Mouse (Mus musculus): ENCODE measurements at regions not wholly inside any gene's neighbourhood (a gene's known extent, or its start where the extent isn't known, plus 50 kb on each side); places are given as distances from the start of the nearest gene placed in this dataset.

- Histone ChIP-seq H3K27me3 (no peaks in the 10 kb centered on the region), H3K4me3 (no peak overlapping the region), H3K9ac (no peak overlapping the region), H3K36me3 (no peaks in the 10 kb centered on the region), H3K4me1 (replicated peaks) (no peaks in the 10 kb centered on the region), H3K9me3 (no peaks in the 10 kb centered on the region), H3K27ac (replicated peaks) (no peak overlapping the region), H3K4me2 (no peak overlapping the region)
- ATAC-seq (ENCODE audit: low read depth) = no peak
- WGBS = 95% methylated on average over 2 of the region's 2 CpGs
These were observed 129.4 kb upstream of the Tas2r134 start for GRCm38 (mm10) chr2:51497896-51498295.

GRCm38 (mm10) chr2:51473753-51474152 lies 153.6 kb upstream of the Tas2r134 start:
- Histone ChIP-seq H3K9me3 (no peaks in the 10 kb centered on the region), H3K9ac (no peak overlapping the region), H3K27me3 (no peaks in the 10 kb centered on the region), H3K36me3 (no peaks in the 10 kb centered on the region), H3K4me2 (no peak overlapping the region), H3K27ac (replicated peaks) (no peak overlapping the region), H3K4me3 (no peak overlapping the region), H3K4me1 (replicated peaks) (no peaks in the 10 kb centered on the region)
- no peak for ATAC-seq (ENCODE audit: low read depth)
- WGBS = 63% methylated on average over 2 of the region's 2 CpGs

- Histone ChIP-seq H3K4me2 (no peak overlapping the region), H3K4me3 (no peak overlapping the region), H3K9ac (no peak overlapping the region), H3K4me1 (replicated peaks) (peaks cover 10% of the 10 kb centered on the region; the same call in 1 of the 2 replicates), H3K36me3 (no peaks in the 10 kb centered on the region), H3K27ac (replicated peaks) (peak overlapping the region; percentile 53), H3K9me3 (no peaks in the 10 kb centered on the region), H3K27me3 (no peaks in the 10 kb centered on the region)
- WGBS = 70% methylated on average over 7 of the region's 7 CpGs
- ATAC-seq (ENCODE audit: low read depth) = 0 out of 2 replicates have a peak, but pooled peaks have one; percentile 47
These were observed 160.2 kb upstream of the Tas2r134 start for GRCm38 (mm10) chr2:51467027-51467694.

GRCm38 (mm10) chr2:51466003-51466402 lies 161.3 kb upstream of the Tas2r134 start:
- no peaks in the 10 kb centered on the region for H3K9me3 ChIP-seq
- no peak for ATAC-seq (ENCODE audit: low read depth)
- no peak overlapping the region for H3K27ac ChIP-seq (replicated peaks)
- no peak overlapping the region for H3K4me3 ChIP-seq
- 91% methylated on average over 7 of the region's 7 CpGs for WGBS
- no peaks in the 10 kb centered on the region for H3K27me3 ChIP-seq
- H3K4me1 ChIP-seq (replicated peaks) = peaks cover 10% of the 10 kb centered on the region; the same call in 1 of the 2 replicates
- H3K4me2 ChIP-seq = no peak overlapping the region
- no peak overlapping the region for H3K9ac ChIP-seq
- H3K36me3 ChIP-seq = no peaks in the 10 kb centered on the region

- Histone ChIP-seq H3K9ac (no peak overlapping the region), H3K4me3 (no peak overlapping the region), H3K27me3 (no peaks in the 10 kb centered on the region), H3K9me3 (no peaks in the 10 kb centered on the region), H3K27ac (replicated peaks) (no peak overlapping the region), H3K4me2 (no peak overlapping the region), H3K4me1 (replicated peaks) (peaks cover 10% of the 10 kb centered on the region; the same call in 1 of the 2 replicates), H3K36me3 (no peaks in the 10 kb centered on the region)
- WGBS = 85% methylated on average over 7 of the region's 7 CpGs
- no peak for ATAC-seq (ENCODE audit: low read depth)
These were observed 161.7 kb upstream of the Tas2r134 start for GRCm38 (mm10) chr2:51465576-51465975.

- H3K36me3 ChIP-seq = no peaks in the 10 kb centered on the region
- H3K4me1 ChIP-seq (replicated peaks) = peaks cover 10% of the 10 kb centered on the region; the same call in 1 of the 2 replicates
- 86% methylated on average over 2 of the region's 2 CpGs for WGBS
- H3K27me3 ChIP-seq = no peaks in the 10 kb centered on the region
- H3K4me3 ChIP-seq = no peak overlapping the region
- H3K9me3 ChIP-seq = no peaks in the 10 kb centered on the region
- no peak overlapping the region for H3K9ac ChIP-seq
- ATAC-seq (ENCODE audit: low read depth) = no peak
- no peak overlapping the region for H3K4me2 ChIP-seq
- H3K27ac ChIP-seq (replicated peaks) = no peak overlapping the region
These were observed 163.0 kb upstream of the Tas2r134 start for GRCm38 (mm10) chr2:51464356-51464755.

GRCm38 (mm10) chr2:51460896-51461295 lies 166.4 kb upstream of the Tas2r134 start:
- H3K4me3 ChIP-seq = no peak overlapping the region
- H3K27ac ChIP-seq (replicated peaks) = no peak overlapping the region
- H3K36me3 ChIP-seq = no peaks in the 10 kb centered on the region
- H3K9ac ChIP-seq = no peak overlapping the region
- no peak for ATAC-seq (ENCODE audit: low read depth)
- H3K9me3 ChIP-seq = no peaks in the 10 kb centered on the region
- no peaks in the 10 kb centered on the region for H3K4me1 ChIP-seq (replicated peaks)
- H3K4me2 ChIP-seq = no peak overlapping the region
- H3K27me3 ChIP-seq = no peaks in the 10 kb centered on the region
- 86% methylated on average over 2 of the region's 2 CpGs for WGBS

- H3K27ac ChIP-seq (replicated peaks) = no peak overlapping the region
- no peak overlapping the region for H3K4me3 ChIP-seq
- ATAC-seq (ENCODE audit: low read depth) = no peak
- no peaks in the 10 kb centered on the region for H3K27me3 ChIP-seq
- no peak overlapping the region for H3K9ac ChIP-seq
- H3K4me2 ChIP-seq = no peak overlapping the region
- H3K4me1 ChIP-seq (replicated peaks) = no peaks in the 10 kb centered on the region
- H3K9me3 ChIP-seq = no peaks in the 10 kb centered on the region
- 85% methylated on average over 2 of the region's 2 CpGs for WGBS
- H3K36me3 ChIP-seq = no peaks in the 10 kb centered on the region
These were observed 167.8 kb upstream of the Tas2r134 start for GRCm38 (mm10) chr2:51459486-51459885.

GRCm38 (mm10) chr2:51457717-51458116 lies 169.6 kb upstream of the Tas2r134 start:
- WGBS = 84% methylated on average over 2 of the region's 2 CpGs
- ATAC-seq (ENCODE audit: low read depth) = no peak
- H3K4me3 ChIP-seq = no peak overlapping the region
- no peaks in the 10 kb centered on the region for H3K9me3 ChIP-seq
- no peaks in the 10 kb centered on the region for H3K36me3 ChIP-seq
- no peak overlapping the region for H3K9ac ChIP-seq
- H3K27ac ChIP-seq (replicated peaks) = no peak overlapping the region
- H3K4me2 ChIP-seq = no peak overlapping the region
- no peaks in the 10 kb centered on the region for H3K4me1 ChIP-seq (replicated peaks)
- H3K27me3 ChIP-seq = no peaks in the 10 kb centered on the region

- Histone ChIP-seq H3K36me3 (no peaks in the 10 kb centered on the region), H3K4me1 (replicated peaks) (no peaks in the 10 kb centered on the region), H3K27me3 (no peaks in the 10 kb centered on the region), H3K4me2 (no peak overlapping the region), H3K27ac (replicated peaks) (no peak overlapping the region), H3K9me3 (no peaks in the 10 kb centered on the region), H3K9ac (no peak overlapping the region), H3K4me3 (no peak overlapping the region)
- no peak for ATAC-seq (ENCODE audit: low read depth)
- 85% methylated on average over 7 of the region's 7 CpGs for WGBS
These were observed 174.5 kb upstream of the Tas2r134 start for GRCm38 (mm10) chr2:51452816-51453215.

- Histone ChIP-seq H3K9ac (no peak overlapping the region), H3K4me1 (replicated peaks) (no peaks in the 10 kb centered on the region), H3K27me3 (no peaks in the 10 kb centered on the region), H3K27ac (replicated peaks) (no peak overlapping the region), H3K9me3 (no peaks in the 10 kb centered on the region), H3K4me3 (no peak overlapping the region), H3K36me3 (no peaks in the 10 kb centered on the region), H3K4me2 (no peak overlapping the region)
- ATAC-seq (ENCODE audit: low read depth) = no peak
- WGBS = 87% methylated on average over 3 of the region's 3 CpGs
These were observed 179.2 kb upstream of the Tas2r134 start for GRCm38 (mm10) chr2:51448121-51448520.

GRCm38 (mm10) chr2:51447616-51448015 lies 179.7 kb upstream of the Tas2r134 start:
- H3K4me2 ChIP-seq = no peak overlapping the region
- no peak overlapping the region for H3K9ac ChIP-seq
- no peak overlapping the region for H3K27ac ChIP-seq (replicated peaks)
- no peaks in the 10 kb centered on the region for H3K36me3 ChIP-seq
- H3K9me3 ChIP-seq = no peaks in the 10 kb centered on the region
- WGBS = 95% methylated on average over 5 of the region's 5 CpGs
- no peak overlapping the region for H3K4me3 ChIP-seq
- no peak for ATAC-seq (ENCODE audit: low read depth)
- no peaks in the 10 kb centered on the region for H3K4me1 ChIP-seq (replicated peaks)
- H3K27me3 ChIP-seq = no peaks in the 10 kb centered on the region
